Mouse (Mus musculus) frontal cortex, postnatal 25 days (tissue): ENCODE data around the gene Rps6kb2.

Experiments
- DNase-seq, 2 experiments: peaks; one replicate each; pipeline ENCODE4 v3.0.0; 2022; ENCODE audit warnings: low spot score in 2 of 2

Rps6kb2 gene

DNA sequence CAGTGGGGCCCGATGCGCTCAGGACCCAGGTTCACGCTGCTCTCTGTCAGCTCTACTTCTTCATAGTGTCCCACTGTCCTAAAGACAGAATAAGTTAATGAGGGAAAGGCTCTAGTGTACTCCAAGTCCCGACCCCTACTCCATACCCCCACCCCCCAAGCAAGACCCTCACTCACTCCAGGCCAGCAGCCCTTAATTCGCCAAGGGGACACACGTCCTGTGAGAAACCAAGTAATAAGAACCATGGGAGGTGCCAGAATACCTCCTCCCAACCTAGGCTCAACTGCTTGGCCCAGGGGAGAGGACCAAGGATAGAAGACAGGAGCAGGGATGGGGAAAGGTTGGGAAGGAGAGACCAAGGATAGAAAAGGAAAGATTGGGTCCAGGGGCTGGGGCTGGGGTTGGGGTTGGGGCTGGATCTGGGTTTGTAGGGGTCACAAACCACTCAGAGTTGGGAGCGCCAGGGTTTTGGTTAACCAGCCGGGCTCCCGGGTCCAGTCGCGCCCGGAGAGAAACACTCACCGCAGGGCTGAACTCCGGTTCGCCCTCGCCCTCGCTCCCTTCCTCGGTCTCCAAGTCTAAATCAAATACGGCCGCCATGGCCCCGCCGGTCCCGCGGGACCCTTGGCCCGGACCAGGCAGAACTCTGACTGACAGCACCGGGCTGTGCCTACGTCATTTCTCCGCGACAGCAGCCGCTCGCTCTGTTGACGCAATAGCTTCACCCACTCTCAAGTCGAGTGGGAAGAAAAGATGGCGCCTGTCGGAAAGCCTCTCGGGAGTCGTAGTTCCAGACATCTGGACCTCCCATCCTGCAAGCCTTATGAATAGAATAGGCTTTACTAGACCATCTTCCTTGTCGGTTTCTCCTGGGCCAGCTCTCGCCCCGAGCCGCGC, at the start of gene Rps6kb2:
Rps6kb2 (minus strand) TSS at position 709 of the 897 bp plus-strand sequence.
- peak; percentile 95 to 96 for DNase-seq

DNA sequence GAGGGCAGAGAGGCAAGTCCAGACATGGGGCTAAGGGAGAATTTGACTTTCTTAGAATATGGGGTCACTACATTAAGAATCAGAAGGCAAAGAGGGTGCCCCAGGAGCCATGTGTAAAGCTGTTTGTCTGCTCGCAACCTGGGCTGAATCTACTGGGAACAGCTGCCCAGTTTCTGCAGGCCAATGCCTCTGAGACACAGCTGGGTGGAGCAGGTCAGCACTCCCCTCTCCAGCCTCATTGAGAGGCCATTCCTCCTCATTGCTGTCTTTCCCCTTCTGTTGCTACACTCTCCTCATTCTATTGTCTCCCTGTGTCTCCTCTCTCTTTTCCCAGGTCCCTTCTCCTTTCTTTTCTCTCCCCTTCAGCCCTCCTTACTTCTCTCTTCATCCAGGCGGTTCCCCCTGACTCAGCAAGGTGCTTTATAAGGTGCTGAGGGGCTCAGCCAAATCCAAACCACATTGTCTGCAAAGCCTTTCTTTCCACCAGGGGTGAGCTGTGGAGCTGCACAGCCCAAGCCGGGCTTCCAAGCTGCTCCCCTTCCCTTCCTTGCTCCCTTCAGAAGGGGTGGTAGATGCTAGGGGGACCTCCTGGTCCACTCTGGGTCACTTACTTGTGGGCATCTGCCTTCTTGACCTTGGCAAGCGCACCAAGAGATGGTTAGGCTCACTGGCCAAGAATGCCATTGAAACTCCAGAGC, 48.9 kb upstream of the Rps6kb2 start:
- DNase-seq, result no peak

DNA sequence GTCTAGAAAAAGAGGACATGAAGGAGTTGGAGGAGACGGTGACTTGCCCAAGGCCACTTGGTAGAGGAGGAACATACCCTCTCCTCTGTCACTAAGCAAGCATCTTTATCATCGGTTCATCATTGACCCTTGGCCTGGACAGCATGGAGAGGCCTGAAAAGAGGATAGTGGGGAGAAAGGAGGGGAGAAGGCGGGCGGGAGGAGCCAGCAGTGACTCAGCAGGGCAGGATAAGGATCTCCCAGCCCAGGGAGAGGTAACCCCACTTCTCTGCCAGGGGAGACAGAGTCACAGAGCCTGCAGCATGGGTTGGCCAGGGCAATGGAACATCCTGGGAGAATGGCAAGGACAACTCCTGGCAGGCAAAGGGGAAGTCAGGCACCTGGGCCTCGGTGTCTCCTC, 45.4 kb upstream of the Rps6kb2 start:
- DNase-seq, result no peak

DNA sequence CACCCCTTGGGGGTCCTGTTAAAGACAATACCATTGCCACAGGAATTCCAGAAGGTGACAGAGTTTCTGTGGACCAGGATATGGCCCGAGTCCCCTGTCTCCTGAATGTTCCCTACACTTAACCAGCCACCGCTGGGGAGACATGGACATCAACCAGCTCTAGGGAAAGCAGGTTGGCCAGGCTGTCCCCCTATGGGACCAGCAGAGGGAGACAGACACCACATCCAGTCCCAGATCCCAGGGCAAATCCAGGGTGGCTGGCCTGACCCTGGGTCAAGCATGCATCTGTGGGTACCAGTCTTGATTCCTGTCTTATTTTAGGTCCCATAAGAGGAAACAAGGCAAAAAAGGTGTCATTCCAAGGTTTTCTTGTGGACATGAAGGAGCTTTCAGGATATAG, 43.8 kb upstream of the Rps6kb2 start:
- peak; percentile 48 to 59 for DNase-seq

DNA sequence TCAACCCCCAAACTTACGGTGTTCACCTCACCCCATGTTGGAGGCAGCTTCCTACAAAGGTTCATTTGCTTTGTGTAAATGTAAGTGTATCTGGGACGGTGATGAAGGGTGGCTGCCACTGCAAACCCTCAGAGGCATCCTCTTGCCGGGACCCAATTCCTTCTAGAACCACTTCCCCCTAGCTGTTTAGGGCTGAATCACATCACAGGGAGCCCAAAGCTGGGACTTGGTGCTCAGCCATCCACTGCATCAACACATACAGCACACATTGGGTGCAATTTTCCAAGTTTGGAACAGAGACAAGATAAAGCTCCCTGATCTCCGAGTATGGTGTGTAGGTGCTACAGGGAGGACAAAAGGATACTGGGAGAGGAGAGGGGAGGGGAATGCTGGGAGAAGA, 41.7 kb upstream of the Rps6kb2 start:
- DNase-seq, result no peak

DNA sequence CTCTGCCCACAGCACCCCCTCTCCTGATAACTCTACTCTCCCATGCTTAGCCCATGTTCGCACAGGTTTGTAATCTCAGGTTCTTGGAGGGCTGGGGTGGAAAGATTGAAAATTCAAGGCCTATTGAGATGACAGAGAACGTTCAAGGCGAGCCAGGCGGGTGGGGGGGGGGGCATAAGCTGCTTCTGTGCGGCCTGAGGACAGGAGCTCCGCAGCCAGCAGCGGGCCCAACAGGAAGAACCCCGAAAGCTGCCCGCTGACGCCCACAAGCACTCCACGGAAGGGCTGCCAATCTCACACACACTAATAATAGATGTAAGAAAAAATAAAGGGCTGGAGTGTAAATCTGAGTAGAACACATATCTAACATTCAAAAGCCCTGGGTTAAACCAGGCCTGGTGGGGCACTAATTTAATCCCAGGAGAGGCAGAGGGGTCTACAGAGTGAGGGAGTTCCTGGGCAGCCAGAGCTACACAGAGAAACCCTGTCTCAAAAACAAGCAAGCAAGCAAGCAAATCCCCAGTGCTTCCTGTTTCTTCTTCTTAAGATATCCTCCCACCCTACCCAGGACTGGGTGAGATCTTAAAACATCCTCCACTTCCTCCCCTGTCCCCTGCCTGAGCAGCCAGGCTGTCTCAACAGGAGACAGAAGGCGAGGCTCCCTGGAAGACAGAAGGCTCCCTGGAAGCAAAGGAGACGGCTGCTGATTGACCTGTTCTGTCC, 40.6 kb upstream of the Rps6kb2 start:
- no peak for DNase-seq

DNA sequence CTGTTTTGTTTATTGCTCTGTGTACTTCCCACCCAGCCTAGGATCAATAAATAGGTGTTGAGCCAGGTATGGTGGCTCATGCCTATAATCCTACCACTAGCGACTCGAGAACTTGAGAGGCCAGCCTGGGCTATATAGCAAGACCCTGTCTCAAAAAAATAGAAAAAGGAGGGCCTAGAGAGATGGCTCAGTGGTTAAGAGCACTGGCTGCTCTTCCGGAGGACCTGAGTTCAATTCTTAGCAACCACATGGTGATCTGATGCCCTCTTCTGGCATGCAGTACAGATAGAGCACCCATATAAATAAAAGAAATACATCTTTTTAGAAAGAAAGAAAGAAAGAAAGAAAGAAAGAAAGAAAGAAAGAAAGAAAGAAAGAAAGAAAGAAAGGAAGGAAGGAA, 40.0 kb upstream of the Rps6kb2 start:
- no peak for DNase-seq

DNA sequence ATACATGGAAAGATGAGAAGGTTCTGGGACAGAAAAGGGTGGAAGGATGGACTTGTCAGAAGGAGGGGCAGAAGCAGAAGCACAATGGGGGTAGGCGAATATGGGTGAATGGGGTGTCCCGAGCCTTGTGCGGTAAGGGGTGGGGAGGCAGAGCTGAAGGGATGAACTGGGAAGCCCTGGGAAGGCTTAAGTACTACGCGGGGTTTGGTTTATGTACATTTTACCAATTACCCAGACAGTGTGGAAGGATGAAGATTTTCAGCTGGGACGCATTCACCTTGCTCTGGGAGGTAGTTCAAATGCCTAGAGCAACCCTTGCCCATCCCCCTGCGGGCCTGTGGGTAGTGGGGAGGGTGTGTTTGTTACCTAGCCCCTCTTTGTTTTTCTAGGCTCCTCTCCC, 39.0 kb upstream of the Rps6kb2 start:
- no peak for DNase-seq

DNA sequence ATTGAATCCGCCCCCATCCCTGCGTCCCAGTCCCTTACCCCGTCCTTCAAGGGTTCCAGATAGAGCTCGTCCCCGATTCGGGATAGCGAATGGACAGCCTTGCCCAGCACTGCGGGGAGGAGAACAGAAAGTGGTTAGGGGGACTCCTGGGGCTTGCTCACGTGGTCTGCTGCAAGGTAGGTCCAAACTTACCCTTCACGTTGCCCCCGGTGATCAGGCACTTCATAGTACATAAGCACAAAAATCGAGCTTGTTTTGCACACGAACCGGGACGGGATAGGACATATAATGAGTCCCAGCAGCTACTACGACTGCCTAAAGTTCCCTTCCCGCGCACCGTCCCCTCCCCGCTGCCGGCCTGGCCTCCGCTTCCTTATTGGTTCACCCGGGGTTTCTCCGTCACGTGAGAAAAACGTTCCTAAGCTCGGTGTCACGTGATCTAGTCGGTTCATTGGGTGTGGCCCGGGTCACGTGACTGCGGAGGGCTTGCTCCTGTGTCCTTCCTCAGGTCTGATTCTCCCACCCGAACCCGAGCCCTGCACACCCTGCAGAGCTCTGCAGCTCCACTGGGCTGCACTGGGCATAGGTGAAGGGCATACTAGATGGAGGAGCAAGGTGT, 38.2 kb upstream of the Rps6kb2 start, which contains the start of gene Rad9a:
Rad9a (minus strand) TSS at position 372 of the 619 bp plus-strand sequence.
- DNase-seq, result peak; percentile 83 to 93

DNA sequence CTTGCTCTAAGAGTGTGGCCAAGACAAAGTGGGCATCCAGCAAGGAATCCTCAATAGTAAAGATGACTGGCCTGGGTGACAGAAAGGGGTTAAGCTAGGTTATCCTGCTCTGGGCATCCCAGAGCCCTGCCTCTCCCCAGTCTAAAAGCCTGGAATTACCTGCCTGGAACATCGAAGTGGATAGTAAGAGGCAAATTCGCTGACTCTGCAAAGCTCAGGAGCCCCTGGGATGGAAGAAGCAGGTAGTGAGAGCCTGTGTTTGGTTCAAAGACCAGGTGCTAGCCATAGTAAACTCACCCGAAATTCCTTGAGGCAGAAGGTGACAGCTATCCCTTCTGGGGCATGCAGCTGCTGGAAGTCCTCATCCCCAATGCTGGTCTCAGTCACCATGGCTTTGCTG, 34.0 kb upstream of the Rps6kb2 start:
- no peak for DNase-seq

DNA sequence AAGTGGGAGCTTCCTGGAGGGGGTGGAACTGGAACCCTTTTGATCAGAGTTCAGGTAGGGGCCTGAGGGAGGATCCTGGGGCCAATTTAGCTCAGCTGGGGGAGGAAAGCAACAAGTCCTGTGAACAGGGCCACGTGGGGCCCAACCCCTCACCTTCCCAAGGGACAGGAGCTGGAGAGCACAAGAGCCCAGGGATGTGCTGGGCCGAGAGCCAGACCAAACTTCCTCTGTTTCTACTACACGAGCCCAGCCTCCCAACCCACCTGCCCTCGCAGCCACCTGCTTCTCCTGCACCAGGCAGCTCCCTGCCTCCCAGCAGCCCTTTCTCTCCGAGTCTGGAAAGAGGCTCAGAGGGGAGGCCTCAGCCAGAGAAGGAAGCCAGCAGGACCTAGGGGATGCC, 33.4 kb upstream of the Rps6kb2 start:
- DNase-seq, result no peak

DNA sequence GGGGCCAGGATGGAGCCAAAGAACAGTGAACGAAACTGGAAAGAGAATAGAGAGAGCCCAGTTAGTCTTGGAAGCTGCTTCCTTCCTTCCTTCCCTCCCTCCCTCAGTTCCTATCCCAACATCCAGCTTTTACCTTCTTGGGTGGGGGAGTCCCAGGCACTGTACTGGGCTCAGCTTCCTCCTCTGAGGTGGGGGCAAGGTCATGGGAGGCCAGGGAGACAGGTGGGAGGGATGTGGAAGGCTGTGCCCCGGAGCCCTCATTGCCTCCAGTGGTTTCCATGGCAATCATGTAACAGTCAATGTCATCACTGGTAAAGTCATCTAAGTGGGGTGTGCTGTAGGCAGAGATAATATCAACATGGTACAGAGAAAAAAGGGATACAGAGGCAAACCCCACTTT, 32.9 kb upstream of the Rps6kb2 start:
- DNase-seq, result no peak

DNA sequence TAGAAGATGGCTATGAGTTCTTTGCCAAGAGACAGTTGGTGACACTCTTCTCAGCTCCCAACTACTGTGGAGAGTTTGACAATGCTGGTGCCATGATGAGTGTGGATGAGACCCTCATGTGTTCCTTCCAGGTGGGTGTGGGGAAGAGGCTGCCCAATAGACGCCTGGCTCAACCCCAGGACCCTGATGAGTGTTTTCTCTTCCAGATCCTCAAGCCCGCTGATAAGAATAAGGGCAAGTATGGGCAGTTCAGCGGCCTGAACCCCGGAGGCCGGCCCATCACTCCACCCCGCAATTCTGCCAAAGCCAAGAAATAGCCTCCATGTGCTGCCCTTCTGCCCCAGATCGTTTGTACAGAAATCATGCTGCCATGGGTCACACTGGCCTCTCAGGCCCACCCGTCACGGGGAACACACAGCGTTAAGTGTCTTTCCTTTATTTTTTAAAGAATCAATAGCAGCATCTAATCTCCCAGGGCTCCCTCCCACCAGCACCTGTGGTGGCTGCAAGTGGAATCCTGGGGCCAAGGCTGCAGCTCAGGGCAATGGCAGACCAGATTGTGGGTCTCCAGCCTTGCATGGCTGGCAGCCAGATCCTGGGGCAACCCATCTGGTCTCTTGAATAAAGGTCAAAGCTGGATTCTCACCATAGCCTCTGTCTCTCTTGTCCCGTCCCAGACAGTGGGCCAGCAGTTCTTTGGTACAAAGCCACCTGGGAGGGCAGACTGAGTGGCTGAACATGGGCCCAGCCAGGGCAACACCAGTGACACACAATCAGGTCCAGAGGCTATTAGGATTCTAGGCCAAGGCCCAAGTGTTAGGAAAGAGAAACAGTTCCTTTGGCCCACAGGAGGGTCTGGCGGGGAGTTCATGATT, 31.9 kb upstream of the Rps6kb2 start:
- no peak for DNase-seq

DNA sequence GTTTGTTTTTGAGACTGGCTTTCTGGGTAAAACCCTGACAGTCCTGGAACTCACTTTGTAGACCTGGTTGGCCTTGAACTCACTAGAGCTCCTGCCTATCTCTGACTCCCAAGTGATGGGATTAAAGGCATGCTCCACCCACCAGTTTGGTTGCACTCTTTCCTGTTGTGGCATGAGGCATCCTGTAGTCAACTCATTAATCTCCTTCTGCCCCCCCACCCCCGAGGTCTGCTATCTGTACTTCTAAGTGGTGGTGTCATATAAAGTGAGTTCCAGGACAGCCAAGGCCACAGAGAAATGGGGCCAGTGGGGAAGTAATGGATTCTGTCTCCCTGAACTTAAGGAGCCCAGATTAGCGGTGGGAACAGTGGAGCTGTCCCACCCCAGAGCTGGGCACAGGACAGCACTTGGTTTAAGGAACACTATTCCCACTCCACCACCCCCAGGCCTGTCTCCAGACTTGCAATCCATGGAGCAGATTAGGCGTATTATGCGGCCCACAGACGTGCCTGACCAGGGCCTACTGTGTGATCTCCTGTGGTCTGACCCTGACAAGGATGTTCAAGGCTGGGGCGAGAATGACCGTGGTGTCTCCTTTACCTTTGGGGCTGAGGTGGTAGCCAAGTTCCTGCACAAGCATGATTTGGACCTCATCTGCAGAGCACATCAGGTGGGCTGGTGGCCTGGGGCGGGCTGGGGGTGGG, 31.0 kb upstream of the Rps6kb2 start:
- no peak for DNase-seq

DNA sequence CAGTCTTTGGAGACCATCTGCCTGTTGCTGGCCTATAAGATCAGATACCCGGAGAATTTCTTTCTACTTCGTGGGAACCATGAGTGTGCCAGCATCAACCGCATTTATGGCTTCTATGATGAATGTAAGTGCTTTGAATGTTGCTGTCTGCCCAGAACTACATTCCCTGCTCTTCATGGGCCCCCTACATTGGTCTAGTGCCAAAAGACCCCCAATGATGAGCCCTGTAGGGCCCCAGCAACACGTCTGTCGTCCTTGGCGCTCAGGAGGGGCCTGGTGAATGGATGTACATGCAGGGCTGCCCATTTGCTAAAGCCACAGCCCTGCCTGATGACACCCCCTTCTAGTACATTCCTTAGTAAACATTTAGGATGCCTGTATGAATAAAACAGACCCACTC, 30.0 kb upstream of the Rps6kb2 start:
- DNase-seq, result no peak

DNA sequence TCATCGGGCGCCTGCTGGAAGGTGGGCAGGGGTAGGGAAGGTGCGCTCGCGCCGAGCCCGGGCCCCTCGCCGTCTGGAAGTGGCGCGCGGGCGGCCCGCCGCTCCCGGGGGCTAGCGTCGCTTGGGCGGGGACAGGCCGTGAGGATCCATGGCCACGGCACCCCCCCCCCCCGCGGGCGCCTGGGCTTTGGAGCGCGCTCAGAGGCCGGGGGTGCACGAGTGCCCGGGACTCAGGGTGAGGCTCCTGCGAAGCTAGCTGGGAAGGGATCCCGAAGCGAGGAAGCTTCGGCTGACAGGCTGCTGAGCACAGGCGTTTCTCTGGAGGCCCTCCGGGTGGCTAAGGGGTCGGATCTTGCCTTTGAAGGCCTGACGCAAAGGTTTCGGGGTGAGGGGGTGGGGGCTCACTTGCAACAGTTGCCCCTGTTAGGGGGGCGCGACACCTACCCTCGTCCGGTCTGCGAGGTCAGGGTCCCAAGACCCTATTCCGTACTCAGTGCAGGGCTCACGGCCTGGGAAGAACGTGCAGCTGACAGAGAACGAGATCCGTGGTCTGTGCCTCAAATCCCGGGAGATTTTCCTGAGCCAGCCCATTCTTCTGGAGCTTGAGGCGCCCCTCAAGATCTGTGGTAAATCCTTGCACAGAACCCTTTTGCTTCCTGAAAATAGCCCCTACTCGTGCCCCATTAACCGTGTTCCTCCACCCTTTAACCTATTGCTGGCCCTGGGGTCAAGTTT, 29.3 kb upstream of the Rps6kb2 start:
- no peak for DNase-seq

DNA sequence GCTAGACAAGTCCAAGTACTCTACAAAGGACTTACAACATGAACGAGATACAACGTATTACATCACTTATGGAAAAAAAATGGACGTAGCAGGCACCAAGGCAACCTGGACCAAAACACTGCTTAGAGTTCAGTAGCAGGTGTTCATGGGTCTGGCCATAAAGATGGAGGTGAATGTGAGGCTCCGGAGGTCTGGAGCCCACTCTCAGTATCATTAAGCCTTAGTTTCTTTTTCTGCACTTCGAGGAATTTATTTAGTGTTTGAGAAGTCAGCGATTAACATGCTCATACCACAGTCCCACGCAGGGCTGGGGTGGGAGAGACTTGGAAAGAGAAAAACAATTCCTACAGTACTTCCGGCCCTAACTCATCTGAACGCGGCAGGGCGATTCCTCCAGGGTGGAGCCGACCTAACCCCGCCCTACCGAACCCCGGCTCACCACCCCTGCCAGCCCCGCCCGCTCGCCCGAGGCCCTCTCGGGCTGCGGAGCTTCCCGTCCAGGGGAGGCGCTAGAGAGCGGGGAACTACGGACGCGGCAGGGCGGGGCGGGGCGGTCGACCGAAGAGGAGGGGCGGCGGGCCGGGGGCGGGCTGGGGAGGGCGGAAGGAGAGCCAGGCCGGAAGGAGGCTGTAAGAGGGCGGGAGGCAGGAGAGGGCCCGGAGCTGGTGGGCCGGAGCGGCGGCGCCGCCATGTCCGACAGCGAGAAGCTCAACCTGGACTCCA, 28.5 kb upstream of the Rps6kb2 start, which contains the start of gene Ppp1ca:
Ppp1ca (plus strand) TSS at position 538 of the 723 bp plus-strand sequence.
- DNase-seq, result peak; percentile 70 to 88

DNA sequence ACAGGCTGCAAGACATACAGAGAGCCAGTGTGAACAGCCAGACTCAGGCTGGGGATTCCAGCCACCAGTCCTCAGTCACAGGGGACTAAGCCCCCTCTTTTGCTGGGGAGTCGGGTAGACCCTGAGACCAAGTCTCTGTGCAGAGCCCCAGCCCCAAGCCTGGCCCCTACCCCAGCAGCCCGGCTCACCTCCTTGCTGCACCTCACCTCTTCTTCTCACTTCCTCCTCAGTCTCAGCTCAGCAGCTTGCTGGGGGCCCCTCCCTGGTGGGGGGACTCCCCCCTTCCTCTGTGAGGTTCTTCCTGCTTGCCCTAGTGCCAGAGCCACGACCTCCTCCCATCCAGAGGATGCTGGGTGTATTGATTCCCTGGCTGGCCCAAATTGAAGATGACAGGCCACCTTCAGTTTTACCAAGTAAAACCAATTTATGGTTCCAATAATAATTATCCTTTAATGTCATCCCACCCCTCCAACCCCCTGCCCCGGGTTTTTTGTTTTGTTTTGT, 27.7 kb upstream of the Rps6kb2 start, which contains the start of gene Tbc1d10c:
Tbc1d10c (minus strand) TSS at position 454 of the 504 bp plus-strand sequence.
- DNase-seq, result no peak
